In genomic region chr7:30892515-30892914, GRCm38 (mm10) we compare ENCODE assay signal across 28 mouse cellular contexts. TPM values are rescaled to one million over a fixed set of nuclear protein-coding genes. Genes with fewer than 3 reads are reported as not detected.
DNase-seq lines count a peak whose midpoint lies in the region; ATAC-seq and TF ChIP-seq lines count a peak whose summit lies in the region.
"Had no signal": no experiment of that assay in that cellular context is flagged by ENCODE, and none has a peak within 500 bp of the region (broad histone marks: within the 10 kb centered on the region; RNA-seq: fewer than 3 reads in every experiment).

No protein-coding gene starts in this region.

- peak; percentile 78 for ATAC-seq in lung, postnatal 0 days
- peak; percentile 61 for ATAC-seq in kidney, embryonic 16.5 days (ENCODE audit: low FRiP score, low TSS enrichment)
- 0 out of 2 replicates have a peak, but pooled peaks have one; percentile 47 for ATAC-seq in stomach, embryonic 15.5 days (ENCODE audit: insufficient read depth, low FRiP score, low read depth)
- ATAC-seq: activated CD4-positive, CD25-positive, alpha-beta regulatory T cell, adult 4 months; CD4-positive, CD25-positive, alpha-beta regulatory T cell, adult 4 months; hindbrain, embryonic 16.5 days had no signal

- TF ChIP-seq EP300 in lung, postnatal 0 days (IDR thresholded peaks at IDR 0.05), result no peak

- TF ChIP-seq CTCF in lung, postnatal 0 days (IDR thresholded peaks at IDR 0.05), result no peak
- no peak for TF ChIP-seq CTCF in lung, adult 2 months (IDR thresholded peaks at IDR 0.05; ENCODE audit: insufficient read depth, low read length)

- no peaks in the 10 kb centered on the region for H3K36me3 ChIP-seq in lung, postnatal 0 days (ENCODE audit: insufficient read depth, low read length)
- H3K36me3 ChIP-seq in kidney, embryonic 16.5 days (ENCODE audit: insufficient read depth, low read length), result no peaks in the 10 kb centered on the region
- H3K36me3 ChIP-seq in stomach, embryonic 15.5 days, result no peaks in the 10 kb centered on the region
- H3K36me3 ChIP-seq: heart, embryonic 13.5 days; midbrain, embryonic 12.5 days; neural tube, embryonic 13.5 days had no signal

- H3K27me3 ChIP-seq in lung, postnatal 0 days (replicated peaks; ENCODE audit: insufficient read depth, low read length), result no peaks in the 10 kb centered on the region
- H3K27me3 ChIP-seq in kidney, embryonic 16.5 days (ENCODE audit: insufficient read depth, low read length), result no peaks in the 10 kb centered on the region
- no peaks in the 10 kb centered on the region for H3K27me3 ChIP-seq in stomach, embryonic 15.5 days (replicated peaks)
- H3K27me3 ChIP-seq: heart, embryonic 13.5 days; midbrain, embryonic 12.5 days; neural tube, embryonic 13.5 days had no signal

- no peak overlapping the region for H3K4me3 ChIP-seq in lung, postnatal 0 days (ENCODE audit: low read depth, low read length)
- H3K4me3 ChIP-seq in lung, adult 2 months (replicated peaks; ENCODE audit: extremely low read depth, low read depth, low read length), result no peak overlapping the region
- no peak overlapping the region for H3K4me3 ChIP-seq in kidney, embryonic 16.5 days (ENCODE audit: low read length)
- no peak overlapping the region for H3K4me3 ChIP-seq in stomach, embryonic 15.5 days (replicated peaks)
- H3K4me3 ChIP-seq: gastrocnemius, adult 2 months; heart, embryonic 13.5 days; midbrain, embryonic 12.5 days; neural tube, embryonic 13.5 days had no signal

- WGBS in lung, postnatal 0 days, result 41% methylated on average over 3 of the region's 3 CpGs
- WGBS in lung, adult 2 months, result 33% methylated on average over 3 of the region's 3 CpGs
- 48% methylated on average over 3 of the region's 3 CpGs for WGBS in kidney, embryonic 16.5 days
- WGBS in stomach, embryonic 15.5 days, result 50% methylated on average over 3 of the region's 3 CpGs

- TF ChIP-seq POLR2A in lung, adult 2 months (IDR thresholded peaks at IDR 0.05; ENCODE audit: borderline replicate concordance, extremely low read depth, low read depth, low read length), result no peak

- DNase-seq in embryo, embryonic 10 days (ENCODE audit: low spot score), result peak; percentile 27
- DNase-seq in embryo, embryonic 9.5 days (ENCODE audit: extremely low spot score), result no peak
- peak; percentile 67 for DNase-seq in lung, postnatal 0 days (ENCODE audit: low spot score)
- DNase-seq in lung, adult 2 months, result no peak
- DNase-seq in ovary, postnatal 36 days (ENCODE audit: low spot score), result no peak
- DNase-seq in layer of hippocampus, adult 8-10 months (ENCODE audit: low spot score in 2 of 2), result no peak
- DNase-seq: adrenal gland, postnatal 14 days; cerebellum, postnatal 10 days; embryo, embryonic 11 days; gastrocnemius, adult 2 months; heart, adult 18-20 months; heart, postnatal 36 days; thymus, adult 2 months had no signal

- no peaks in the 10 kb centered on the region; the same call in 1 of the 2 replicates for H3K4me1 ChIP-seq in lung, postnatal 0 days (ENCODE audit: insufficient read depth, low read depth, low read length)
- no peaks in the 10 kb centered on the region for H3K4me1 ChIP-seq in lung, adult 2 months (ENCODE audit: control insufficient read depth, insufficient read depth, low read length)
- H3K4me1 ChIP-seq in kidney, embryonic 16.5 days (ENCODE audit: insufficient read depth, low read length), result peaks cover 5% of the 10 kb centered on the region; the same call in 1 of the 2 replicates
- peaks cover 4% of the 10 kb centered on the region; the same call in 1 of the 2 replicates for H3K4me1 ChIP-seq in stomach, embryonic 15.5 days
- H3K4me1 ChIP-seq: midbrain, embryonic 12.5 days; neural tube, embryonic 13.5 days had no signal

- H3K27ac ChIP-seq in lung, postnatal 0 days (ENCODE audit: low read length), result no peak overlapping the region
- peak overlapping the region; percentile 64 for H3K27ac ChIP-seq in kidney, embryonic 16.5 days (ENCODE audit: low read length)
- peak overlapping the region; percentile 54; the same call in 1 of the 2 replicates for H3K27ac ChIP-seq in stomach, embryonic 15.5 days
- H3K27ac ChIP-seq: gastrocnemius, adult 2 months; heart, embryonic 13.5 days; liver, embryonic 14.5 days; midbrain, embryonic 12.5 days; neural tube, embryonic 13.5 days had no signal

- H3K9me3 ChIP-seq in lung, postnatal 0 days (ENCODE audit: low read length), result no peaks in the 10 kb centered on the region
- H3K9me3 ChIP-seq in kidney, embryonic 16.5 days (ENCODE audit: low read length), result no peaks in the 10 kb centered on the region
- no peaks in the 10 kb centered on the region for H3K9me3 ChIP-seq in stomach, embryonic 15.5 days
- H3K9me3 ChIP-seq: heart, embryonic 13.5 days; midbrain, embryonic 12.5 days; neural tube, embryonic 13.5 days had no signal

- H3K4me2 ChIP-seq in lung, postnatal 0 days (replicated peaks; ENCODE audit: low read depth, low read length), result no peak overlapping the region
- no peak overlapping the region for H3K4me2 ChIP-seq in kidney, embryonic 16.5 days (replicated peaks; ENCODE audit: low read depth, low read length)
- H3K4me2 ChIP-seq in stomach, embryonic 15.5 days, result no peak overlapping the region
- H3K4me2 ChIP-seq: heart, embryonic 13.5 days; midbrain, embryonic 12.5 days; neural tube, embryonic 13.5 days had no signal

- no peak overlapping the region for H3K9ac ChIP-seq in lung, postnatal 0 days (replicated peaks; ENCODE audit: low read depth)
- no peak overlapping the region for H3K9ac ChIP-seq in kidney, embryonic 16.5 days (replicated peaks; ENCODE audit: low read length)
- H3K9ac ChIP-seq in stomach, embryonic 15.5 days, result no peak overlapping the region
- H3K9ac ChIP-seq: heart, embryonic 13.5 days; liver, embryonic 14.5 days; midbrain, embryonic 12.5 days; neural tube, embryonic 13.5 days had no signal

RNA-seq across cellular contexts. Expression of gene Cd22, which starts 12.4 kb away (rescaled TPM):
- polyA plus RNA-seq in lung, postnatal 0 days (2015; fragmentation: Nextera tagmentation; extraction: Ambion mirVana), result 0.35 and 0.79 TPM in 2 replicates
- 14.4 and 19.3 TPM in 2 replicates for polyA plus RNA-seq in lung, adult 2 months (2012; rRNA removed)
- polyA plus RNA-seq in kidney, embryonic 16.5 days (2015; fragmentation: Nextera tagmentation; extraction: Ambion mirVana), result 0.19 and 0.29 TPM in 2 replicates
- polyA plus RNA-seq in stomach, embryonic 15.5 days (2015; fragmentation: Nextera tagmentation; extraction: Ambion mirVana), result 0.15 and 0.22 TPM in 2 replicates
- 1 to 10 TPM in 2 of 4 experiments, not detected in 2; 1.1 to 1.6 TPM for total RNA-seq in layer of hippocampus, adult 8-10 months (2022)
- total RNA-seq: layer of hippocampus, postnatal 14 days had no signal
- polyA plus RNA-seq: forebrain, embryonic 11.5 days; heart, embryonic 13.5 days; hindbrain, embryonic 16.5 days; midbrain, embryonic 12.5 days had no signal

RNA-seq across cellular contexts. Expression of gene Mag, which starts 22.2 kb away (rescaled TPM):
- polyA plus RNA-seq in lung, postnatal 0 days (2015; fragmentation: Nextera tagmentation; extraction: Ambion mirVana), result 1.2 and 1.8 TPM in 2 replicates
- polyA plus RNA-seq in lung, adult 2 months (2012; rRNA removed), result 3.3 and 3.7 TPM in 2 replicates
- polyA plus RNA-seq in kidney, embryonic 16.5 days (2015; fragmentation: Nextera tagmentation; extraction: Ambion mirVana), result 0.59 and 0.74 TPM in 2 replicates
- 0.31 and 0.48 TPM in 2 replicates for polyA plus RNA-seq in stomach, embryonic 15.5 days (2015; fragmentation: Nextera tagmentation; extraction: Ambion mirVana)
- total RNA-seq in layer of hippocampus, adult 8-10 months (2022), result 100 to 1,000 TPM; 151 to 226 (median 183) TPM
- total RNA-seq: heart, postnatal 36 days had no signal
- polyA plus RNA-seq: activated CD4-positive, CD25-positive, alpha-beta regulatory T cell, adult 4 months; CD4-positive, CD25-positive, alpha-beta regulatory T cell, adult 4 months had no signal

RNA-seq across cellular contexts. Expression of gene Ffar1, which starts 31.2 kb away (rescaled TPM):
- not detected in 2 replicates for polyA plus RNA-seq in lung, postnatal 0 days (2015; fragmentation: Nextera tagmentation; extraction: Ambion mirVana)
- 0.78 and 1.3 TPM in 2 replicates for polyA plus RNA-seq in lung, adult 2 months (2012; rRNA removed)
- not detected in 2 replicates for polyA plus RNA-seq in kidney, embryonic 16.5 days (2015; fragmentation: Nextera tagmentation; extraction: Ambion mirVana)
- polyA plus RNA-seq in stomach, embryonic 15.5 days (2015; fragmentation: Nextera tagmentation; extraction: Ambion mirVana), result 0.26 and 0.30 TPM in 2 replicates
- not detected for total RNA-seq in layer of hippocampus, adult 8-10 months (2022)
- total RNA-seq: adrenal gland, postnatal 14 days; gastrocnemius, adult 2 months; heart, postnatal 36 days; layer of hippocampus, postnatal 14 days; left cerebral cortex, postnatal 10 days had no signal
- polyA plus RNA-seq: brain, embryonic 14.5 days; forebrain, embryonic 11.5 days; heart, embryonic 13.5 days; hindbrain, embryonic 16.5 days; midbrain, embryonic 12.5 days; neural tube, embryonic 13.5 days had no signal

RNA-seq across cellular contexts. Expression of gene Hamp2, which starts 32.0 kb away (rescaled TPM):
- not detected in 2 replicates for polyA plus RNA-seq in lung, postnatal 0 days (2015; fragmentation: Nextera tagmentation; extraction: Ambion mirVana)
- 0.75 TPM in 1 of 2 replicates, not detected in the other for polyA plus RNA-seq in lung, adult 2 months (2012; rRNA removed)
- not detected in 2 replicates for polyA plus RNA-seq in kidney, embryonic 16.5 days (2015; fragmentation: Nextera tagmentation; extraction: Ambion mirVana)
- polyA plus RNA-seq in stomach, embryonic 15.5 days (2015; fragmentation: Nextera tagmentation; extraction: Ambion mirVana), result 0.62 TPM in 1 of 2 replicates, not detected in the other
- not detected for total RNA-seq in layer of hippocampus, adult 8-10 months (2022)
- total RNA-seq: ES-E14; gastrocnemius, adult 2 months; layer of hippocampus, postnatal 14 days; left cerebral cortex, postnatal 10 days had no signal
- polyA plus RNA-seq: activated CD4-positive, CD25-positive, alpha-beta regulatory T cell, adult 4 months; brain, embryonic 14.5 days; CD4-positive, CD25-positive, alpha-beta regulatory T cell, adult 4 months; forebrain, embryonic 11.5 days; heart, embryonic 13.5 days; liver, embryonic 14.5 days; midbrain, embryonic 12.5 days; neural tube, embryonic 13.5 days had no signal

RNA-seq across cellular contexts. Expression of gene Ffar3, which starts 36.5 kb away (rescaled TPM):
- not detected in 2 replicates for polyA plus RNA-seq in lung, postnatal 0 days (2015; fragmentation: Nextera tagmentation; extraction: Ambion mirVana)
- not detected in 2 replicates for polyA plus RNA-seq in lung, adult 2 months (2012; rRNA removed)
- polyA plus RNA-seq in kidney, embryonic 16.5 days (2015; fragmentation: Nextera tagmentation; extraction: Ambion mirVana), result 0.12 and 0.24 TPM in 2 replicates
- 0.31 and 0.41 TPM in 2 replicates for polyA plus RNA-seq in stomach, embryonic 15.5 days (2015; fragmentation: Nextera tagmentation; extraction: Ambion mirVana)
- total RNA-seq in layer of hippocampus, adult 8-10 months (2022), result not detected
- total RNA-seq: gastrocnemius, adult 2 months; heart, adult 18-20 months; heart, postnatal 36 days; left cerebral cortex, postnatal 10 days had no signal
- polyA plus RNA-seq: activated CD4-positive, CD25-positive, alpha-beta regulatory T cell, adult 4 months; brain, embryonic 14.5 days; CD4-positive, CD25-positive, alpha-beta regulatory T cell, adult 4 months; forebrain, embryonic 11.5 days; heart, embryonic 13.5 days; limb, embryonic 14.5 days; liver, embryonic 14.5 days; midbrain, embryonic 12.5 days; neural tube, embryonic 13.5 days had no signal

Comparison
In these comparisons a context has a peak if more than half of its experiments do, and no peak if none do; other contexts are left out.
1. DNase-seq: peak in embryo, embryonic 10 days (single experiment) and lung, postnatal 0 days (single experiment); none in embryo, embryonic 9.5 days (single experiment), lung, adult 2 months (single experiment), ovary, postnatal 36 days (single experiment) and layer of hippocampus, adult 8-10 months (0 of 2).
2. Peak in every context shown above with its lines, with median percentiles within 50 percentile points of each other: ATAC-seq.